Mouse (Mus musculus) lung, adult 2 months (tissue): ENCODE data around the gene Coq4.

ENCODE experiments used
- CTCF ChIP-seq: fragments of 200-500 bp; IDR thresholded peaks from 2 replicates; pipeline ENCODE4 v1.5.1; 2011; ENCODE audit warnings: mild to moderate bottlenecking, low read length, control low read depth; ENCODE audit not compliant: insufficient read depth
- POLR2A ChIP-seq: fragments of 200-500 bp; IDR thresholded peaks from 2 replicates; pipeline ENCODE4 v1.6.1; 2011; ENCODE audit warnings: low read depth, mild to moderate bottlenecking, control low read depth, low read length, borderline replicate concordance; ENCODE audit errors: extremely low read depth

GRCm38 (mm10) chr2:29751497-29751896, 35.8 kb upstream of the Coq4 start, which contains the start of gene Gm13420:
- TF ChIP-seq POLR2A (no peak), CTCF (no peak)
